Mouse (Mus musculus): Measurements from ENCODE around the gene Mup7. TPM values are rescaled to one million over a fixed set of nuclear protein-coding genes. Genes with fewer than 3 reads are reported as not detected.
"Not testable (repeated sequence)": the region's sequence is repeated elsewhere in the genome, so short reads cannot be mapped to it uniquely, and the experiment has no call there.

The Mup7 gene
- not detected in 2 replicates for polyA plus RNA-seq (2015; fragmentation: Nextera tagmentation; extraction: Ambion mirVana)

GRCm38 (mm10) chr4:60070375-60070774 is at the start of gene Mup7:
Gene Mup7, minus strand, starts transcription at chr4:60070475.
- not testable (repeated sequence) for H3K9me3 ChIP-seq; H3K4me2 ChIP-seq; H3K4me3 ChIP-seq (replicated peaks); ATAC-seq (ENCODE audit: insufficient read depth, low FRiP score, low read depth); H3K9ac ChIP-seq; H3K27me3 ChIP-seq (replicated peaks); H3K36me3 ChIP-seq; H3K4me1 ChIP-seq; H3K27ac ChIP-seq
- WGBS = 75% methylated on average over 2 of the region's 2 CpGs

- not testable (repeated sequence) for H3K36me3 ChIP-seq; H3K4me3 ChIP-seq (replicated peaks); H3K27ac ChIP-seq; H3K9me3 ChIP-seq; H3K4me1 ChIP-seq; H3K9ac ChIP-seq; H3K27me3 ChIP-seq (replicated peaks); H3K4me2 ChIP-seq; ATAC-seq (ENCODE audit: insufficient read depth, low FRiP score, low read depth)
- 27% methylated on average over 3 of the region's 3 CpGs for WGBS
Measured at GRCm38 (mm10) chr4:60079865-60080264, 9.6 kb upstream of the Mup7 start.

- H3K27me3 ChIP-seq (replicated peaks); H3K36me3 ChIP-seq; H3K9ac ChIP-seq; H3K4me2 ChIP-seq; H3K4me3 ChIP-seq (replicated peaks); H3K9me3 ChIP-seq; H3K4me1 ChIP-seq; H3K27ac ChIP-seq; ATAC-seq (ENCODE audit: insufficient read depth, low FRiP score, low read depth): not testable (repeated sequence)
- 70% methylated on average over 13 of the region's 13 CpGs for WGBS
Measured at GRCm38 (mm10) chr4:60029334-60030111, 40.8 kb downstream of the Mup7 start.

- ATAC-seq (ENCODE audit: insufficient read depth, low FRiP score, low read depth); H3K27me3 ChIP-seq (replicated peaks); H3K9ac ChIP-seq; H3K4me2 ChIP-seq; H3K4me1 ChIP-seq; H3K9me3 ChIP-seq; H3K4me3 ChIP-seq (replicated peaks); H3K36me3 ChIP-seq; H3K27ac ChIP-seq: not testable (repeated sequence)
- WGBS = 88% methylated on average over 7 of the region's 7 CpGs
Measured at GRCm38 (mm10) chr4:60020141-60020540, 50.1 kb downstream of the Mup7 start.

Other genes with a start within 250 kb of the Mup7 start
- 0.10 TPM in 1 of 2 replicates, not detected in the other for gene Slc46a2, start 155.4 kb downstream of the Mup7 start, polyA plus RNA-seq (2015; fragmentation: Nextera tagmentation; extraction: Ambion mirVana)
- gene Mup4, start 109.8 kb downstream of the Mup7 start, polyA plus RNA-seq (2015; fragmentation: Nextera tagmentation; extraction: Ambion mirVana) = not detected in 2 replicates
- gene Mup6, start 106.2 kb downstream of the Mup7 start, polyA plus RNA-seq (2015; fragmentation: Nextera tagmentation; extraction: Ambion mirVana) = not detected in 2 replicates
- gene Mup2, start 83.8 kb upstream of the Mup7 start, polyA plus RNA-seq (2015; fragmentation: Nextera tagmentation; extraction: Ambion mirVana) = not detected in 2 replicates
- not detected in 2 replicates for gene Mup8, start 152.1 kb upstream of the Mup7 start, polyA plus RNA-seq (2015; fragmentation: Nextera tagmentation; extraction: Ambion mirVana)

All from stomach, embryonic 15.5 days (tissue).